Mouse (Mus musculus): ENCODE data around the gene Dnhd1.
"Not testable (repeated sequence)": the region's sequence is repeated elsewhere in the genome, so short reads cannot be mapped to it uniquely, and the experiment has no call there.

Gene Dnhd1

DNA sequence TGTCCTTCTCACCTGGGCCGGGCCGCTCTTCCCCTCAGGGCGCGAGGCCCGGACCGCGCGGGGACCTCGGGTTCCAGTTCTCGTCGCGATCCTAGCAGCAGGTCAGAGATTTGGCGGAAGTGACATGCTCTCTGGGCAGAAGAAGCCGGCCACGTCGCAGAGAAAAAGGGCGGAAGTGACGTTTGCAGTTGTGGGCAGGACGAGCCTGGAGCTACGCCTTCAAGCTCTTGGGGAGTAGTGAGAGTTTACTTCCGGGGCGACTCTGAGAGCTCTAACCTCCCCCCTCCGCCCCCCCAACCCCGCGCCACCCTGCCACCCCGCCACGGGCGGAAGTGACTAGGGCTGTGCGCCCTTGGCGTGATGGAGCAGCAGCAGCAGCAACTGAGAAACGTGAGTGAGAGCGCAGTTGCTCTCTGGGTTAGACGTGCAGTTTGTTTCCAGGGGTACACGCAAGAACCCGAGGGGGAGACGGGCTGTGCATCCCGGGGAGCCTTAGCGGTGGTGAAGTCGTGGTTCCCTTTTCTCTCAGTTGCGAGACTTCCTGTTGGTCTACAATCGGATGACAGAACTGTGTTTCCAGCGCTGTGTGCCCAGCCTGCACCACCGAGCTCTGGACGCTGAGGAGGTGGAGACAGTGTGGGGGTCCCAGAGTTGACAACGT is 10.3 kb upstream of the Dnhd1 start, which contains the start of the genes Arfip2 and Gm45799:
Arfip2 (minus strand) TSS at position 184 of the 661 bp plus-strand sequence.
Gm45799 (plus strand) TSS at position 320 of the 661 bp plus-strand sequence.
- peak; percentile 97 for DNase-seq (ENCODE audit: low spot score)

DNA sequence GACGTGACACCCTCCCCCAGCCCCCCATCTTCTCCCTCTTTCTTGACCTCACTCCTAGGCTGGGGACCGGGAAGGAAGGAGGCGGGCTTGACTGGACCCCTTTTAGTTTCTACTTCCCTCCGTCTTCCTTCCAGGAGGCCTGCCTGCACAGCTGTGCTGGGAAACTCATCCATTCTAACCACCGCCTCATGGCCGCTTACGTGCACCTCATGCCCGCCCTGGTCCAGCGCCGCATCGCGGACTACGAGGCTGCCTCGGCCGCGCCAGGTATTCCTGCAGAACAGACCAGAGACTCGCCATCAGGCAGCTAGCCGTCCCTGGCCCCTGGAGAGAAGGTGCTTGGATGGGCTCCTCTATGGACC is 9.8 kb upstream of the Dnhd1 start:
- DNase-seq (ENCODE audit: low spot score): no peak

DNA sequence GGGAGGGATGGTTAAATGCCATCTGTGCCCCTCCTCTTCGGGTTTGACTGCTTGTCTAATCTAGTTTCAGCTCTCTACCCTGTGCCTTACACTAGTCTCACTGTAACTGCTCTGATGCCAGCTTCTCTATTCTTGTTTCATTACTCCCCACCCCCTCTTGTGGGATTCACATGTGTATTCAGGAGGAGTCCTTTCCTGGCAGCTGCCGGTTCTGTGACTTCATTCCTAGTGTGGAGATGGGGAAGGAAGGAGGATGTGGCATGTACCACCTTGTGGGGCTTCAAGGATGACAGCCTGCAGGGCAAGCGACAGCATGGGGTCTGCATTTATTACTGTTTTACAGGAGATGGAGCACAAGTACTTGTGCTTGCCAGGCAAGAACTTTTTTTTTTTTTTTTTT is 8.7 kb upstream of the Dnhd1 start:
- no peak for DNase-seq (ENCODE audit: low spot score)

GRCm38 (mm10) chr7:105685541-105686197 is 35.0 kb downstream of the Dnhd1 start:
- DNase-seq (ENCODE audit: low spot score): no peak

DNA sequence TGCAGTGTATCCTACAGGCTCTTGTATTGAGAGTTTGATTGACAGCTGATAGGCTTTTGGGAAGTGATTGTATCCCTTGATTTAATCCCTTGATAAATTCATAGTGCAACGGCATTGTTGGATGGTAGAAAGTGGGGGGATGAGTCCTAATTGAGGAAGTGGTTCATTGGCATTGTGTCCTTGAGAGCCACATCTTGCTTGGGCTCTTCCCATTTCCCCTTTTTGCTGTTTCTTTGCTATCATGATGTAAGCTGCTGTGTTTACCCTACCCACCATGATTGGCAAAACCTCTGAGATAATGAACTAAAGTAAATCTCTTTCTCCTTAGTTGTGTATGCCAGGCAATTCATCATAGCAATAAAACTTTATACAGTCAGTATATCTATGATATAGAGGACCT is 40.2 kb downstream of the Dnhd1 start:
- DNase-seq (ENCODE audit: low spot score): no peak

GRCm38 (mm10) chr7:105703184-105703583 is 52.6 kb downstream of the Dnhd1 start:
- no peak for DNase-seq (ENCODE audit: low spot score)

DNA sequence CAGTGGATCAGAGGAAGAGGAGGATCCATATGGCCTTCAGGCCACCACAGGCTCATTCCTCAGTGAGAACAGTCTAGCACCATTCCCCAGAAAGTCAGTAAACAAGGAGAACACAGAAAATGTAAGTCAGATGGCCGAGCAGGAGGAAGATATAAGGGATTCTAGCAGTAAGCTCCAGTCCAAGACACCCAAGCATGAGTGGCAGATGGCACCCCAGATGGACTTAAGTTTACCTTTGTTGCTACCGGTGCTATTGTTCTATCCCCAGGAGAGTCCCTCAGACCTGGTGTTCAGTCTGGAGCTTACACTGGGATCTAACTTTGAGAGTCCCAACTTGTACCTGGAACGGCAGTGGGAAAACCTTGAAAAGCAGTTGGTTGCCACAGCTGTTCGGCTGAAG is 53.2 kb downstream of the Dnhd1 start:
- no peak for DNase-seq (ENCODE audit: low spot score)

DNA sequence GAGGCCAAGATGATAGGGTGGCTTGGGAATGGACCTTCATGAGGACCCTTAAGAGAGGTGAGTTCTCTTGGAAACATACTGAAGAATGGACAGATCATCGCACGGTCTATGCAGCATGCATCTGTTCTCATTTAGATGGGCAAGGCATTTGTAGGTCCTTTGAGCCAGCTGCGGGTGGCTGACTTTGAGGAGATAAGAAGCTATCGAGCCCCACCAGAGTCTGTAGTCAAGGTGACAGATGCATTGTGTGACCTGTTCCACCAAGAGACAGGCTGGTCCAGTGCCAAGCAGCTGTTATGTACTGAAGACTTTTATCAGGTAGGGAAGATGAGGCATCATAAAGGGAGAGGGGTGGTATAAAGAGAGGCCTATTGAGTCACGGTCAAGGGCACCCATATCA is 58.1 kb downstream of the Dnhd1 start:
- DNase-seq (ENCODE audit: low spot score): peak; percentile 34

DNA sequence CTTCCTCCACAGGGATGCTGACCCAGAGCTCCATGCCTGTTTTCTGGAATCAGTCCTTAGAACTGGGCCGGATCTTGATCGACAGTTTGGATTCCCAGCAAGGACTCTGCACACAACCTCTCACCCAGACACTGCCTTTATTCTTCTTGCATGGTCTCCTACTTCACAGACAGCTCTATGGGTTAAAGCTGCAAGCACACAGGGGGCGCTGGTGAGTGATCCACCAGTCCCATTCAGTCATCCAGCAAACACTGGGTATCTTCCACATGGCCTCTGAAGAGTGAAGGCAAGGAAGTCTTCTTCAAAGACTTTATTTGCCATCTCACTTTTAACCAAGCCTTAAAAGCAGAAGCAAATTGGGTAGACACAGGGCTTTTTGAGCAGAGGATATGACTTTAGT is 64.7 kb downstream of the Dnhd1 start:
- DNase-seq (ENCODE audit: low spot score): no peak

DNA sequence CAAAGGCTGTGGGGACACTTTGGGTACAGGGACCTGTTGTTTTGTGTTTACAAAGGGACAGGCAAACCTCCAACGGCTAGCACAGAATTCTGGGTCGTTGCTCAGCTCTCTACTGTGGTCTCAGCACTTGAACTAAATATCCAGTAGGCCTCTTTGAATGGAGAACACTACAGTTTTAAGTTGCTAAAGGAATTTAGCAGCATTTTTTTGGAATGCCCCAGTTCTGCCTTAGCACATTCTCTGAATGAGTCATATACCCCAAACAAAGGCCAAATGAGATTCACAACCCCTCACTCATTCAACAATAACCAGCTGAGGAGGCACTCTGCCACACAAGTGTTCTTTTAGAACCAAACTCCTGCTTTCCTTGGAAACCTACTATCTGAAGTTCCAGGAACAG is 71.3 kb downstream of the Dnhd1 start:
- DNase-seq (ENCODE audit: low spot score): no peak

GRCm38 (mm10) chr7:105726144-105726979 is 75.7 kb downstream of the Dnhd1 start:
- DNase-seq (ENCODE audit: low spot score): peak; percentile 54

DNA sequence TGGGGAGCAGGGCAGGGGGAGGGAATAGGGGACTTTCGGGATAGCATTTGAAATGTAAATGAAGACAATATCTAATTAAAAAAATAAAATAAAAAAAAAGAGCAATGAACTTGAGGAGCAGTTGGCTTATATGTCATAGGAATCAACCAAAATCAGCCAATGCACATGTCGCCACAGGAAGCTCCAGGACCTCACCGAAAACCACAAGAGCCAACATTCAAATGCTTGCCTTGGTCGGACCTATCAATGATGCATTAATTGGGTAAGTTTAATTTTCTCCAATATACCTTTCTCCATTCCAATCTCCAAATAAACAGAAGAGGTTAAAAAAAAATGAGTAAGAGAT is 76.3 kb downstream of the Dnhd1 start:
- no peak for DNase-seq (ENCODE audit: low spot score)

DNA sequence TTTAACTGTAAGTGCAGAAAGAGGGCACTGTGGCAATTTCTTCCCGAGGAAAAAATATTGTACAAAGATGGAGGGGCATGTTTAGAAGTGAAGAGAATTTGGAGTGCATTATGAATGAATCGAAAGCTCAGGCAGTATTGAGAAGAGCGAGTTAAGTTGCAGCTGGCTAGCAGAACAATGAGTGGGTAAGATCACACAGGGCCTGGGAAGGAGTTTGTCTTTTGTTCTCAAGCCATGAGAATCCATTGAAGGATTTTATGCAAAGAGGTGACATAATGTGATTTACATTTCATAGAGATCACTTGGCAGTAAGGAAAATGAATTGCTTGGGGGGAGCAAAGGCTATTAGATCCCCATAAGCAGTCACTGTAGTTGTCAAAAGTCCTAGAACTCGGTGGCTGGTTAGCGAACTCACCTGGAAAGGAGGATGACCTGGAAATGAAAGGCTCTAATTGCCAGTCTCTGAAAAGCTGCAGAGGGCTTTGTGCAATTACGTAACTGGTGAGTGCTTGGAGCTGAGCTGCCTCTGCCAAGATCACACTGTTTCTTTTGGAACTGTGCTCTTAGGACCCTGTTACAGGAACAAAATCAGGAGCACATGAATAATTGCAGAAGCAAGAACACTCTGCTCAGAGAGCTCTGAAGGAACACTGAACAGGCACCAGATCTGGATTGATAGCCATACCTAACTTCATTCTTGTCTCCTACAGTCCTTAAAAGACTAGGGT is 78.2 kb downstream of the Dnhd1 start:
- no peak for DNase-seq (ENCODE audit: low spot score)

GRCm38 (mm10) chr7:105733836-105734235 is 83.2 kb downstream of the Dnhd1 start:
- DNase-seq (ENCODE audit: low spot score): no peak

DNA sequence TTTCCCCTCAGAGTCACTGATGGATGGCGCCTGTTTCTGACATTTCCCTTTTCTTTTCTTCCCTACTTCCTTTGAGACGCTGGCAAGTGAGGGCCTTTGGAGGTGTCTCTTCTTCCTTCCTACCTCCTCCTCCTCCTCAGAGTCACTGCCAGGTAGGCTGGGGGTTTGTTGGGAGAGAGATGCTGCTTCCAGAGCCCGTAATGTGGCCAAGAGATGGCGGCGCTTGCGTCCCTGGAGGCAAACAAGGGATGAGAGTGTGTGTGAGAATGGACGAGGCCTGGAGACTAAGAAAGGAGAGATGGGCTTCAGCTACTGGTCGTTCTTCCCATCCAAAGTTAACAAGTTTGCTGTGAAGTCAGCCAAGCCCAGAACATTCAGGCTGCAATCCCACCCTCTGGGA is 84.2 kb downstream of the Dnhd1 start:
- no peak for DNase-seq (ENCODE audit: low spot score)

GRCm38 (mm10) chr7:105735464-105735863 is 84.8 kb downstream of the Dnhd1 start:
- not testable (repeated sequence) for DNase-seq (ENCODE audit: low spot score)

GRCm38 (mm10) chr7:105736264-105736901 is 85.8 kb downstream of the Dnhd1 start, which contains the start of gene Ilk:
TSS of gene Ilk (plus strand) at chr7:105736592.
- peak; percentile 87 for DNase-seq (ENCODE audit: low spot score)

DNA sequence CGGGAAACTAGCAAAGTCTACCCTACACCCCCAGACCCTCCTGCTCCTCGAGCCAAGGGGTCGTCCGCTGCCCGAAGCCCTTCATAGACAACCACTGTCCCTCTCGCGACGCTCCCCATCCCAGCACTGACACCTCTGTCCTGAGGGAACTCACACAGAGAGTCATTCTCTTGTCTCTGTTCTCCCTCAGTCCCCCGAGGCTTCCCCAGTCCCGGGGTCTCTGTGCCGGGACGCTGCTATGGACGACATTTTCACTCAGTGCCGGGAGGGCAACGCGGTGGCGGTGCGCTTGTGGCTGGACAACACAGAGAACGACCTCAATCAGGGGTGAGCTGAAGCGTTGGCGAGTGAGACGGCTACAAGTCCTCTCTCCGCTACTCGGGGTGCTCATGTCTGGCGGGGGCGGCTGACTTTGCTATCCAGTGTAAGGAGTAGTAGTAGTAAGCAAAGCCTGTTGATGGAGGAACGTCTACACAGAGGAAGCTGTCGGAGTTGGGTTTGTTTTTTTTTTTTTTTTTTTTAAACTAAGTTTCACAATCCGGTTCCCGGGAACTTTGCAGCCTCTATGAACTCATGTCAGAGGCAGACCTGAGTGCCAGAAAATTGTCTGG is 86.4 kb downstream of the Dnhd1 start, which contains the start of gene Rrp8:
Rrp8 (minus strand) TSS at position 475 of the 611 bp plus-strand sequence.
- DNase-seq (ENCODE audit: low spot score): peak; percentile 42

DNA sequence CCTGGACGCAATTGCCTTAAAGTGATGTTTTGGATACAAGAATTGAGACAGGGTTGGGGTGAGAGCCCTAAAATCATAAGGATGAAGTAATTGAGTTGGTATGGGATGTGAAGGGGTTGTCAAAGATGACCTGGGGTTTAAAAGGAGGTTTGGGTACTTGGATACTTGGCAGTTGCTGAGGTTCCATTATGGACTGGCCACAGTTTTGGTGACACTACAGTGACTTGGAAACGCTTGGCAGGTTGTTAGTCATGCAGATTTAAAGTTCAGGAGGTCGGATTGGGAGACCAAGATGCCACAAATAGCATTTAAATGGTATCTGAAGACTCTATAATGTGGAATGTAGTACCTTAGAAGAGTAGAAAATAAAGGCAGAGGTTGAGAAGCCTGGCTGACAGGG is 87.0 kb downstream of the Dnhd1 start:
- no peak for DNase-seq (ENCODE audit: low spot score)

DNA sequence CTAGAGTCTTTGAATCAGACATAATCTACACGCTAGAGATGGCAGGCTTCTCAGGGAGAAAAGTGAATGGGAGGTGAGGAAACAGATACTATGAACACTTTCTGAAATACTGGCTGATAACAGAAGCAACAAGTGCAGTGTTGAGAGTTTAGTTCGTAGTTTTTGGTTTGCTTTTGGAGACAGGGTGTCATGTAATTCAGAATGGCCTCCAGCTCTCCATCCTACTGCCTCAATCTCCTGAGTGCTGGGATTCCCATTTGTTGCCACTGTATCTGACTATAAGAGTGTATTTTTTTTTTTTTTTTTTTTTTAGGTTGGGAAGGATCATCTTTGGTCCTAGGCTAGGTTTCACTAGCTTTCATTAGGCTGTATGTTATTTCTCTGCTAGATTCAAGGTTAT is 87.7 kb downstream of the Dnhd1 start:
- no peak for DNase-seq (ENCODE audit: low spot score)

DNA sequence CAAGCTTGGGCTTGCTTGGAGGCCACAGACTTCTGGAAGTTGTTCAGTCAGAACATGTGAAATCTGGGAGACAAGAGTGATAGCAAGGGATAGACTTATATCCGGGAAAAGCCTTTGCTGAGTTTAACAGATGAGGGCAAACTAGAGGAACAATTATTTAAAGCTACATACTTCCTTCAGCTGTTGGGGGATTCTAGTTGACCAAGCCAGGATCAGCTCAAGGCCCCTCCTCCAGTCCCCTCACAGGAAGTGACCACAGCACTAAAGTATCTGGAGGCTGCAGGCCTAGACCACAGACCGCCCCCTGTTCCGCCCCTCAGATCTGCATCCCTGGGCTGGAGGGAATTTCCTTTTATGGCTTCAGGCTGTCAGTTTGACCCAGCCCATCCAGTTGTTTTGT is 88.3 kb downstream of the Dnhd1 start:
- no peak for DNase-seq (ENCODE audit: low spot score)
